Mouse (Mus musculus): ENCODE data around the gene Txndc16.

The Txndc16 gene

DNA sequence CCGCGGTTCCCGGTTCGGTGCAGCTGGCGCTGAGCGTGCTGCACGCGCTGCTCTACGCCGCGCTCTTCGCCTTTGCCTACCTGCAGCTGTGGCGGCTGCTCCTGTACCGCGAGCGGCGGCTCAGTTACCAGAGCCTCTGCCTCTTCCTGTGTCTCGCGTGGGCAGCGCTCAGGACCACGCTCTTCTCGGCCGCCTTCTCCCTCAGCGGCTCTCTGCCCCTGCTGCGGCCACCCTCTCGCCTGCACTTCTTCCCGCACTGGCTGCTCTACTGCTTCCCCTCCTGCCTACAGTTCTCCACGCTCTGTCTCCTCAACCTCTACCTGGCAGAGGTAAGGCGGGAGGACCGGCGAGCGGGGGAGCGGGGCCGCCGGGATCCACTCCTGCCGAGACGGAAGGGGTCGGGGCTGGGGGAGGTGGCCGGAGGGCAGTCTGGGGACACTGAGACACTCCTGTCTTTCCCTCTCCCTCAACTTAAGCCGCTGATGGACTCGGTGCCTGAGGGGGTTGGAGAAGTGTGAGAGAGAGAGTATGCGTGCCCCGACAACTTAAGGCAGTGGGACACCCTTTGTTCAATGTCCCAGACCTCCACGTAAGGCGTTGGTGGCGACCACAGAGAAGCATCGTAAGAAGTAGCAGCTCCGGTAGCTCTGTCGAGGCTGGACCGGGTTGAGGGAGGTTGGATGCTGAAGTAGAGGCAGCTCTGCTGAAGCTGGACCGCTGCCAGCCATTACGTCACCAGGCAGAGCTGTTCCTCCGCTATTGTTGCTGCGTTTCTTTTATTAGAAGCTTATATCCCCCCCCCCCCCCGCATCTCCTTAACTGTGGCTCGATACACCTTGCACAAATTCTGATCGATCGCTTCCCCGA is at the start of gene Txndc16:
TSS of gene Txndc16 (minus strand) at position 239 of the 867 bp plus-strand sequence.
- DNase-seq (ENCODE audit: low read depth, low spot score): peak; percentile 87

DNA sequence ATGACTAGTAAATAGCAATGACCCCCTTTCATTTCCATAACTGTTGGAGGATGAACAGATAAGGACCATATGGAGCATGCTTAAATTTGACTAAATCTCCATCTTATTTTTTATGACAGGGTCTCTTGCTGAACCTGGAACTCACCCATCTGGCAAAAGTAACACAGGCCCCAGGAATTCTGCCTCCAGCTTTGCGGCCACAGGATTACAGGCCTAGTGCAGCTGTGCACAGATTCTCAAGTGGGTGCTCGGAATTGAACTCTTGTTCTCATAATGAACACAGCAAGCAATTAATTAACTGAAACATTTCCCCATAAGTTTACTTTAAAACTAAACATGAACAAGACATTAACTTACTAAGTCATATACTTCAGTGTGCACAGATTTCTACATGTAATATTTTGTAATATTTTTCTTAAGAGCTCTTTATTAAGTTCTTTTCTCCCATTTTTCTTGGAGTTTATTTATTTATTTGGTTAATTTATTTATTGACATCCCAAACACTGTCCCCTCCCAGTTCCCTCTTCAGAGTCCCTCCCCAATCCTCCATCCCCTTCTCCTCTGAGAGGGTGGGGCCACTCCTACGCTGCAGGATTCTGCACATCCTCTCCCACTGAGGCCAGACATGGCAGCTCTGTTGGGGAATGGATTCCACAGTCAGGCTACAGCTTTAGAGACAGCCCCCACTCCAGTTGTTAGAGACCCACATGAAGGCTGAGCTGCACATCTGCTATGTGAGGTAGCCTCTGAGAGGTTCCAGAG is 43.9 kb upstream of the Txndc16 start:
- no peak for DNase-seq (ENCODE audit: low read depth, low spot score)

GRCm38 (mm10) chr14:45251548-45252076 is 31.5 kb upstream of the Txndc16 start:
- no peak for DNase-seq (ENCODE audit: low read depth, low spot score)

GRCm38 (mm10) chr14:45241613-45242012 is 21.5 kb upstream of the Txndc16 start:
- DNase-seq (ENCODE audit: low read depth, low spot score): peak; percentile 4

- DNase-seq (ENCODE audit: low read depth, low spot score): no peak
These were observed 18.9 kb upstream of the Txndc16 start for GRCm38 (mm10) chr14:45239042-45239441.

GRCm38 (mm10) chr14:45220957-45221630 is 966 bp upstream of the Txndc16 start:
- no peak for DNase-seq (ENCODE audit: low read depth, low spot score)

GRCm38 (mm10) chr14:45219281-45220089 is 643 bp downstream of the Txndc16 start, which contains the start of gene Gpr137c:
Gpr137c (plus strand) TSS chr14:45219717.
- peak; percentile 99 for DNase-seq (ENCODE audit: low read depth, low spot score)

- no peak for DNase-seq (ENCODE audit: low read depth, low spot score)
These were observed 2.4 kb downstream of the Txndc16 start for GRCm38 (mm10) chr14:45217693-45218092.

DNA sequence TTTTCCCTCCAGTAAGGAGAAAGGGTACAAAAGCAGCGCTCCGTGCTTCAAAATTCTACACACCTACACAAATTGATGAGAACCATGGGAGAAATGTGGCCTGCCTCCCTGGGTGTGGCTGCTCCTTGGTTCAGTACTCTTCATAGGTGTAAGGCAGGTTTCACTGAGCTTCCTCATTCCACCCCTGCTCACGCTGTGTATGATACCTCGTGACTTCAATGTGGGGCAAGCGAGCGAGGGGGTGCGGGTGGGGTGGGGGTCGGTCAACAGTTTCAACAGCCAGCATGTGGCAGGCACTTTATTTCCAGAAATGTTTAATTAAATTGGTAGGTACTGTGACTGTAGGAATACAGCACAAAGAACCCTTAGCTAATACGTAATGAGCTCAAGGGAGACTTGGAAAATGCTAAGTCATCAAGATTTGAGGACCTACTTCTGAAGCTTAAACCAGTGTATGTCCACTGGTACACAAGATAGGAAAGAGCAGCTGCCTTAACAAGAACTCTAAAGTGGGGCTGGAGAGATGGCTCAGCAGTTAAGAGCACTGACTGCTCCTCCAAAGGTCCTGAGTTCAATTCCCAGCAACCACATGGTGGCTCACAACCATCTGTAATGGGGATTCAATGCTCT is 3.3 kb downstream of the Txndc16 start:
- no peak for DNase-seq (ENCODE audit: low read depth, low spot score)

GRCm38 (mm10) chr14:45211431-45211830 is 8.7 kb downstream of the Txndc16 start:
- no peak for DNase-seq (ENCODE audit: low read depth, low spot score)

DNA sequence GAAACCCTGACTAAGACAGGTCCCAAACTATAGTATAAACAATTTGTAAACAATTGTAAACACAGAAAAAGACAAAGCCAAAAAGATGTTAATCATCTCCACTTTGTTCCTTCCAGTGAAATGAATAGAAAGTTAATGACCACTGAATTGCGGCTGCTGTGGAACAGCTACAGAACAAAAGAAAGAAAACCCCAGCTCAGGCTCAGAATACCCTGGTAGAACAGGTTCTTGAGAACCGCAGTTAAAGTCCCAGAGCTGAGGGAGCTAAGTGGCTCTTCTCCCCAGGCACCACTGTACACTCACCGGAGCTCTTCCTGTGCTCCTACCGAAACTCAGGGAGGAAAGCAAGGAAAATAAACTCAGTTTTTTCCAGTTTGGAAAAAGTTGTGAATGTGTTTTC is 9.4 kb downstream of the Txndc16 start:
- DNase-seq (ENCODE audit: low read depth, low spot score): no peak

DNA sequence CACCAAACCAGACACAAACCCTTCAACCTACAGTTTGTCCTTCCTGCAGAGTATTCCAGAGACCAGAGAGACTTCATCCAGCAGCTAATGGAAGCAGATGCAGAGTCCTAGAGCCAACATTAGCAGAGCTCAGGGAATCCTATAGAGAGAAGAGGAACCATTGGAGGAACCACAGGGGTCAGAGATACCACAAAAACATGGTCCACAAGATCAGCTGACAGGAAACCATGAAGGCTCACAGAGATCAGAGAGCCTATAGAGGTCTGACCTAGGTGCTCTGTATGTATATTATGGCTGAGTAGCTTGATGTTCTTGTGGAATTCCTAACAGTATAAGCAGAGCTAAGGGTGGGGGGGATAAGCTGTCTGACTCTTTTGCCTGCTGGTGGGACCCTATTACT is 19.5 kb downstream of the Txndc16 start:
- no peak for DNase-seq (ENCODE audit: low read depth, low spot score)

GRCm38 (mm10) chr14:45190999-45191398 is 29.1 kb downstream of the Txndc16 start:
- no peak for DNase-seq (ENCODE audit: low read depth, low spot score)

DNA sequence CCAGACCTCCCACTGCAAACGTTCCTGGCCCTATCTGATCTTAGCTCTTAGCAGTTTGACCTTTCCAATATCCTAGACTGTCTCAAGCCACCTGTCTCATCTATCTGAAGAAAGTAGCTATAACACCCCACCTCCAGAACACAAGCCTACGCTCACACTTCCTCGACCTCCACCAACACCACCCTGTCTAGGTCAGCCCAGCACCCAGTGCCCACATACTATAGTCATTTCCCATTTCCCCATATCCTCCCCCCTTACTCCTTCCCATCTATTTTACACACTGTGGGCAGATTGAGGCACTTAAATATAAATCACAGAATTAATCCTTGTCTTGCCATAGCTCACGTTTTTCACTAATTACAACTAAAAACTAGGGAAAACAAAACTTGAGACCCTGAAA is 38.5 kb downstream of the Txndc16 start:
- DNase-seq (ENCODE audit: low read depth, low spot score): no peak

DNA sequence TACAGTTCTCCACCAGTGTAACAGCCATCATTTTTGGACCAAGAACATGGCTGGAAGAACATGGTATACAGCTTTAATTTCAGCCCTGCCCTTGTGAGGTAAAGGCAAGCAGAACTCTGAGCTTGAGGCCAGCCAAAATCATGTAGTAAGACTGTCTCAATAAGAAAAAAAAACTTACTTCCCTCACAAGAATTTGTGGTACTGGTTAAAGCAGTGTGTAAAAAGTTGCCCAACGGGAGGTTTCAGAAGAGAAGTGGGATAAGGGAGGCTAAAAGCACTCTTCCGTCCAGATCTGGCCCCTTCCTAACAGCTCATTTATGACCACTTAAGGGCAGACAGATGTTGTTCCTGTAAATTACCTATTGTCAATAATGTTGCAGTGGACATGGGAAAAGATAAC is 40.5 kb downstream of the Txndc16 start:
- DNase-seq (ENCODE audit: low read depth, low spot score): no peak

DNA sequence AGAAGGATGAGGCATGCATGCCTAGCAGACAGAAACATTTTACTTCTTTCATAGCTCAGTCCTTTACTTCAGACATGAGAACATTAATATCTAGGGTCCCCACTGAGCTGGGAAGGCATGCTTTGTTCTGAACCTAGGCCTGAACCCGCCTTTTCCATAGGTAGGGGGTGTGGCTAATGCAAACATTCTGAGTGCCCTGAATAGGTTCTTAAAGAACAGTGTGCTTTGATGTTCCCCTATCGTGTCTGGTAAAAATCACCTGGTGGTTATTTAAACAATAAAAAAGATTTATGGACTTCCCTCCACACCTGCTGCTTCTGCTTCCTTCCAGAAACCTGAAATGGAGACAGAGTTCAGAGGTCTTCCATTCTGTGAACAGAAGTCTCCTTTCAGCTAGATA is 40.9 kb downstream of the Txndc16 start:
- DNase-seq (ENCODE audit: low read depth, low spot score): no peak

GRCm38 (mm10) chr14:45175012-45175740 is 45.0 kb downstream of the Txndc16 start:
- DNase-seq (ENCODE audit: low read depth, low spot score): no peak

- DNase-seq (ENCODE audit: low read depth, low spot score): no peak
These were observed 47.9 kb downstream of the Txndc16 start for GRCm38 (mm10) chr14:45172260-45172659.

- no peak for DNase-seq (ENCODE audit: low read depth, low spot score)
These were observed 52.8 kb downstream of the Txndc16 start for GRCm38 (mm10) chr14:45167366-45167765.

All from mesoderm, embryonic 11.5 days (tissue).